Mouse (Mus musculus): ENCODE results near the gene Lrrc4c. TPM values are rescaled to one million over a fixed set of nuclear protein-coding genes. Genes with fewer than 3 reads are reported as not detected.

Gene Lrrc4c
- total and polyA plus RNA-seq, 2 experiments from 2014 or later, result 51.8 to 66.4 TPM

- WGBS, result 71% methylated on average over 2 of the region's 2 CpGs
These were observed 1296.8 kb downstream of the Lrrc4c start for GRCm38 (mm10) chr2:97614724-97615123.

GRCm38 (mm10) chr2:97618589-97618988, 1300.6 kb downstream of the Lrrc4c start:
- Histone ChIP-seq H3K4me2 (ENCODE audit: low read depth, low read length, poor library complexity, severe bottlenecking) (no peak overlapping the region), H3K36me3 (ENCODE audit: insufficient read depth, low read length) (no peaks in the 10 kb centered on the region), H3K27me3 (ENCODE audit: insufficient read depth, low read length) (no peaks in the 10 kb centered on the region), H3K9ac (replicated peaks; ENCODE audit: low read length, poor library complexity, severe bottlenecking) (no peak overlapping the region), H3K4me3 (ENCODE audit: low read depth, low read length) (no peak overlapping the region), H3K4me1 (ENCODE audit: insufficient read depth, low read length) (no peaks in the 10 kb centered on the region), H3K27ac (ENCODE audit: low read depth, low read length) (no peak overlapping the region), H3K9me3 (ENCODE audit: low read length) (no peaks in the 10 kb centered on the region)
- TF ChIP-seq CTCF (IDR thresholded peaks at IDR 0.05), result no peak
- WGBS, result 85% methylated on average over 1 of the region's 1 CpGs
- ATAC-seq (ENCODE audit: low FRiP score), result no peak
- no peak for DNase-seq (ENCODE audit: low spot score)

More at GRCm38 (mm10) chr2:97614724-97615123, 1296.8 kb downstream of the Lrrc4c start:
- no peaks in the 10 kb centered on the region for H3K36me3 ChIP-seq (ENCODE audit: insufficient read depth, low read length)
- H3K4me3 ChIP-seq (ENCODE audit: low read depth, low read length), result no peak overlapping the region
- ATAC-seq (ENCODE audit: low FRiP score), result no peak
- H3K27me3 ChIP-seq (ENCODE audit: insufficient read depth, low read length), result no peaks in the 10 kb centered on the region
- H3K9me3 ChIP-seq (ENCODE audit: low read length), result no peaks in the 10 kb centered on the region
- peak; percentile 67 for TF ChIP-seq CTCF (IDR thresholded peaks at IDR 0.05)
- no peak overlapping the region for H3K4me2 ChIP-seq (ENCODE audit: low read depth, low read length, poor library complexity, severe bottlenecking)
- peak; percentile 44 for DNase-seq (ENCODE audit: low spot score)
- no peak overlapping the region for H3K27ac ChIP-seq (ENCODE audit: low read depth, low read length)
- no peaks in the 10 kb centered on the region for H3K4me1 ChIP-seq (ENCODE audit: insufficient read depth, low read length)
- H3K9ac ChIP-seq (replicated peaks; ENCODE audit: low read length, poor library complexity, severe bottlenecking), result no peak overlapping the region

GRCm38 (mm10) chr2:97639941-97640340, 1322.0 kb downstream of the Lrrc4c start:
- Histone ChIP-seq H3K9me3 (ENCODE audit: low read length) (no peaks in the 10 kb centered on the region), H3K27me3 (ENCODE audit: insufficient read depth, low read length) (no peaks in the 10 kb centered on the region), H3K9ac (replicated peaks; ENCODE audit: low read length, poor library complexity, severe bottlenecking) (no peak overlapping the region), H3K4me3 (ENCODE audit: low read depth, low read length) (no peak overlapping the region), H3K27ac (ENCODE audit: low read depth, low read length) (no peak overlapping the region), H3K36me3 (ENCODE audit: insufficient read depth, low read length) (no peaks in the 10 kb centered on the region), H3K4me1 (ENCODE audit: insufficient read depth, low read length) (no peaks in the 10 kb centered on the region), H3K4me2 (ENCODE audit: low read depth, low read length, poor library complexity, severe bottlenecking) (no peak overlapping the region)
- no peak for ATAC-seq (ENCODE audit: low FRiP score)
- 82% methylated on average over 2 of the region's 2 CpGs for WGBS
- DNase-seq (ENCODE audit: low spot score), result no peak
- TF ChIP-seq CTCF (IDR thresholded peaks at IDR 0.05), result no peak

DNA sequence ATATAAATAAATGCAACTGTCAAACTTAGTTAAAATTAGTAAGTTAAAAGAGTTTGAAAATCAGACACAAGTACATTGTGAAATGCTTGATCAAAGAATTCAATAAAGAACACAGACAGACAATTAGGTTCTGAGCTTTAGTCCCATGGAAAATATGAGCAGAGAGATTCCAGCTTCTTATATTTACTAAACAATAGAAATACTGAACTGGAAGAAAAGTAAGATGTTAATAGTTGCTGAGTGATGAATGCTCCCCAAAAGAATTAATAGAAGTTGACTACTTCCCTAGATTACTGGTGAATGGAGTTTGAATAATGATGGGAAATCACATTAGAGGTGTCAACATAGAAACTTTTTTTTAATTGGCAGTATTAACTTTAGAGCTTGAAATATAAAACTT, 1323.7 kb downstream of the Lrrc4c start:
- no peak for TF ChIP-seq CTCF (IDR thresholded peaks at IDR 0.05)
- H3K4me2 ChIP-seq (ENCODE audit: low read depth, low read length, poor library complexity, severe bottlenecking), result no peak overlapping the region
- H3K4me3 ChIP-seq (ENCODE audit: low read depth, low read length), result no peak overlapping the region
- H3K27ac ChIP-seq (ENCODE audit: low read depth, low read length), result no peak overlapping the region
- no peaks in the 10 kb centered on the region for H3K9me3 ChIP-seq (ENCODE audit: low read length)
- ATAC-seq (ENCODE audit: low FRiP score), result no peak
- H3K4me1 ChIP-seq (ENCODE audit: insufficient read depth, low read length), result no peaks in the 10 kb centered on the region
- no peaks in the 10 kb centered on the region for H3K27me3 ChIP-seq (ENCODE audit: insufficient read depth, low read length)
- no peak for DNase-seq (ENCODE audit: low spot score)
- H3K36me3 ChIP-seq (ENCODE audit: insufficient read depth, low read length), result no peaks in the 10 kb centered on the region
- no peak overlapping the region for H3K9ac ChIP-seq (replicated peaks; ENCODE audit: low read length, poor library complexity, severe bottlenecking)

DNA sequence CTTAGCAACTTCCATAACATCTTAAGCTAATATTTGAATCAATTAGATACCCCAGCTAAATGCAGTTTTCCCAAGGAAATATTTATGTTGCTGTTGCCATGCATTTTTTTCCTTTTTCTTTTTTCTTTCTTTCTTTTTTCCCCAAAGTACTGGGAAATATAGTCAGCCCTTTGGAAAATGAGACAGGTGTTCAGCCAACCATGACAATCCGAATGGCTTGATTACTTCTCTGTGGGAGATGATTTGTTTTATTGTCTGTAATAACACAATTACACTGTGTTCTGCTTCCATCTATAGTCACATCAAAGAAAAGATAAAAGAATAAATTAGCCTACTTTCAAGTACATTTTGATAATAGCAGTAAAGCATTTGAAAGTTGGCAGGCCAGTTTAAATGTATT, 1334.7 kb downstream of the Lrrc4c start:
- Histone ChIP-seq H3K27me3 (ENCODE audit: insufficient read depth, low read length) (no peaks in the 10 kb centered on the region), H3K4me3 (ENCODE audit: low read depth, low read length) (no peak overlapping the region), H3K9me3 (ENCODE audit: low read length) (0 out of 2 replicates have a peak, but pooled peaks cover 2% of the 10 kb centered on the region), H3K27ac (ENCODE audit: low read depth, low read length) (no peak overlapping the region), H3K4me2 (ENCODE audit: low read depth, low read length, poor library complexity, severe bottlenecking) (no peak overlapping the region), H3K4me1 (ENCODE audit: insufficient read depth, low read length) (no peaks in the 10 kb centered on the region), H3K36me3 (ENCODE audit: insufficient read depth, low read length) (no peaks in the 10 kb centered on the region), H3K9ac (replicated peaks; ENCODE audit: low read length, poor library complexity, severe bottlenecking) (no peak overlapping the region)
- TF ChIP-seq CTCF (IDR thresholded peaks at IDR 0.05), result no peak
- 22% methylated on average over 1 of the region's 1 CpGs for WGBS
- DNase-seq (ENCODE audit: low spot score) (peak; percentile 3), ATAC-seq (ENCODE audit: low FRiP score) (no peak)

Small RNAs within 50 kb of the gene (microRNA-seq; reads per million reads assigned to microRNA genes)
- gene Gm44320 (ENCODE audit: borderline number of aligned reads), result not detected
